Mouse (Mus musculus) forebrain, embryonic 11.5 days (tissue): ENCODE measurements around the gene Krtap7-1. TPM values are rescaled to one million over a fixed set of nuclear protein-coding genes. Genes with fewer than 3 reads are reported as not detected.

ENCODE experiments used
- ATAC-seq: fragments of 200-750 bp; cut with Nextera tagmentation; replicated peaks from 2 replicates; pipeline ENCODE4 v1.8.0; 2017; ENCODE audit warnings: moderate TSS enrichment; ENCODE audit not compliant: low FRiP score
- DNase-seq: peaks from one replicate; pipeline ENCODE4 v3.0.0-alpha.2; 2017; ENCODE audit warnings: low spot score
- H3K27ac ChIP-seq: fragments of 300-500 bp; sonication (generic); 2 replicates; pipeline ENCODE4 v1.5.1; 2014; ENCODE audit warnings: low read depth, low read length
- H3K27me3 ChIP-seq: fragments of 300-500 bp; sonication (generic); 2 replicates; pipeline ENCODE4 v1.6.1; 2014; ENCODE audit warnings: mild to moderate bottlenecking, low read length, mixed read lengths; ENCODE audit not compliant: control insufficient read depth, insufficient read depth
- H3K36me3 ChIP-seq: fragments of 300-500 bp; sonication (generic); 2 replicates; pipeline ENCODE4 v1.6.1; 2014; ENCODE audit warnings: mild to moderate bottlenecking, low read length, moderate library complexity, mixed read lengths; ENCODE audit not compliant: control insufficient read depth, insufficient read depth
- H3K4me1 ChIP-seq: fragments of 300-500 bp; sonication (generic); replicated peaks from 2 replicates; pipeline ENCODE4 v1.6.1; 2014; ENCODE audit warnings: low read length, mixed read lengths; ENCODE audit not compliant: control insufficient read depth, insufficient read depth
- H3K4me2 ChIP-seq: fragments of 300-500 bp; sonication (generic); 2 replicates; pipeline ENCODE4 v1.6.1; 2014; ENCODE audit warnings: low read depth, mild to moderate bottlenecking, low read length, moderate library complexity, mixed read lengths; ENCODE audit not compliant: severe bottlenecking
- H3K4me3 ChIP-seq: fragments of 300-500 bp; sonication (generic); 2 replicates; pipeline ENCODE4 v1.5.1; 2014; ENCODE audit warnings: low read depth, low read length
- H3K9ac ChIP-seq: fragments of 300-500 bp; sonication (generic); 2 replicates; pipeline ENCODE4 v1.6.1; 2014; ENCODE audit warnings: low read length
- H3K9me3 ChIP-seq: fragments of 300-500 bp; sonication (generic); 2 replicates; pipeline ENCODE4 v1.6.1; 2016; ENCODE audit warnings: low read length, mixed read lengths; ENCODE audit not compliant: control insufficient read depth
- WGBS: fragments of 180-500 bp; shearing (Covaris S2); extraction: QIAGEN DNeasy Blood & Tissue Kit; methylation state at CpG from one replicate; pipeline ENCODE4 v1.1.7; 2014; 5-methylcytosine and 5-hydroxymethylcytosine counted together
- polyA plus RNA-seq: library from polyadenylated mRNA; unstranded; fragments of >200 nt; fragmentation: Nextera tagmentation; extraction: Ambion mirVana; gene quantifications from 2 replicates; pipeline ENCODE4 v1.2.1, GENCODE M21; 2014

The Krtap7-1 gene
- polyA plus RNA-seq, 1 experiment from 2014 or later = not detected

GRCm38 (mm10) chr16:89477679-89478314 is 30.3 kb downstream of the Krtap7-1 start:
- Histone ChIP-seq H3K9ac (no peak overlapping the region), H3K4me2 (no peak overlapping the region), H3K27me3 (no peaks in the 10 kb centered on the region), H3K4me3 (no peak overlapping the region), H3K4me1 (no peaks in the 10 kb centered on the region), H3K9me3 (no peaks in the 10 kb centered on the region), H3K36me3 (no peaks in the 10 kb centered on the region), H3K27ac (no peak overlapping the region)
- ATAC-seq = peak; percentile 27; the same call in 1 of the 2 replicates
- no peak for DNase-seq
- 92% methylated on average over 12 of the region's 12 CpGs for WGBS

DNA sequence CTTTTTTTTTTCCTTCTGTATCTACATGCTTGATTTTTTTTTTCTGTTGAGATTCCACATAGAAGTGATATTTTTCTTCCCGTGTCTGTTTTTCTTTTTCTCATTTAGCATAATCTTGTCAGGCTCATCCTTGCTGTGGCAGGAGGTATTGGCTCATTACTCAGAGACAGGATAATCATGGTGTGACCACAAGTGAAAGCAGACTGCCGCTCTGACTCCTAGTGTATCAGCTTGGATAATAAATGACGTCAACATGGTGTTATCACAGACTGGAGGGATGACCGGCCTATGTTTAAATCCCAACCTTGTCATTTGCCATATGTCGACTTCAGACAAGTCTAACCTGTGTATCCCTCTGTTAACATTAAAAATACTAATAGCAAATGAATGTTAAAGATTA is 46.9 kb downstream of the Krtap7-1 start:
- DNase-seq (no peak), ATAC-seq (no peak)
- Histone ChIP-seq H3K27me3 (no peaks in the 10 kb centered on the region), H3K36me3 (no peaks in the 10 kb centered on the region), H3K4me2 (no peak overlapping the region), H3K9me3 (no peaks in the 10 kb centered on the region), H3K9ac (no peak overlapping the region), H3K4me3 (no peak overlapping the region), H3K4me1 (no peaks in the 10 kb centered on the region), H3K27ac (no peak overlapping the region)
- 93% methylated on average over 5 of the region's 5 CpGs for WGBS

Other genes with a start within 250 kb of the Krtap7-1 start
- not detected in 2 replicates for gene Krtap21-1, start 104.5 kb downstream of the Krtap7-1 start, polyA plus RNA-seq
- gene Krtap6-2, start 88.2 kb downstream of the Krtap7-1 start, polyA plus RNA-seq = not detected in 2 replicates
- not detected in 2 replicates for gene Krtap8-1, start 20.4 kb downstream of the Krtap7-1 start, polyA plus RNA-seq
- not detected in 2 replicates for gene Krtap11-1, start 62.9 kb upstream of the Krtap7-1 start, polyA plus RNA-seq